Mouse (Mus musculus) testis, adult 2 months (tissue): ENCODE measurements at regions not wholly inside any gene's neighbourhood (a gene's known extent, or its start where the extent isn't known, plus 50 kb on each side); places are given as distances from the start of the nearest gene placed in this dataset.

Experiments used
- CTCF ChIP-seq: fragments of 200-500 bp; IDR thresholded peaks from 2 replicates; pipeline ENCODE4 v1.5.1; 2012; ENCODE audit warnings: low read depth, mild to moderate bottlenecking, inconsistent platforms, low read length, moderate library complexity; ENCODE audit not compliant: control insufficient read depth, insufficient read depth, insufficient replicate concordance
- POLR2A ChIP-seq: fragments of 200-500 bp; IDR thresholded peaks from 2 replicates; pipeline ENCODE4 v1.6.1; 2012; ENCODE audit warnings: low read depth, mild to moderate bottlenecking, inconsistent platforms, low read length, moderate library complexity; ENCODE audit not compliant: control insufficient read depth

DNA sequence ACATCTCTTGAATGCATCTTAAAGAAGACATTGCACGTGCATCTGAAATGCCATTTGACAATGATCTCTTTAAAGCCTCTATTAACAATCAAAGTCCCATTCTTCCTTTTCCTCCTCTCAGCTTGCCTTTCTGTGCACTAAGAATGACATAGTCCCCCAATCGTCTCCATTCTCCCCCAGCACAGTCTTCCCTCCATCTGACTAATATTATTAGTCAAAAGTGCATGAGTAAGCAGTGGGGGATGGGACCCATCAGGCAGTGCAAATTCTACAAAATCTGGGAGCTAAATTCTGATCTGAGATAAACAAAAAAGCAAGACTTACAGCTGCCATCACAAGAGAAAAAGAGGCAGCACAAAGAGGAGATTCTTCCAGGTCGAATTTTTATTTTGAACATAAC lies 475.0 kb downstream of the Efnb2 start:
- TF ChIP-seq CTCF, result no peak
- TF ChIP-seq POLR2A, result no peak
